Mouse (Mus musculus) limb, embryonic 11.5 days (tissue): Measurements from ENCODE around the gene Cluap1. TPM values are rescaled to one million over a fixed set of nuclear protein-coding genes. Genes with fewer than 3 reads are reported as not detected.
A peak's percentile ranks its signal among the peaks of the same experiment; 100 is the strongest.

Experiments used
- ATAC-seq: fragments of 200-750 bp; cut with Nextera tagmentation; 2 replicates; pipeline ENCODE4 v1.8.0; 2017; ENCODE audit warnings: low read depth; ENCODE audit not compliant: insufficient number of reproducible peaks, low FRiP score, low TSS enrichment
- DNase-seq: peaks from one replicate; pipeline ENCODE4 v3.0.0-alpha.2; 2015; ENCODE audit warnings: low spot score
- H3K27ac ChIP-seq: fragments of 300-500 bp; sonication (generic); replicated peaks from 2 replicates; pipeline ENCODE4 v1.5.1; 2014; ENCODE audit warnings: low read depth, mild to moderate bottlenecking, low read length
- H3K27me3 ChIP-seq: fragments of 300-500 bp; sonication (generic); 2 replicates; pipeline ENCODE4 v1.6.1; 2014; ENCODE audit warnings: mild to moderate bottlenecking, low read length, mixed read lengths; ENCODE audit not compliant: control insufficient read depth, insufficient read depth
- H3K36me3 ChIP-seq: fragments of 300-500 bp; sonication (generic); 2 replicates; pipeline ENCODE4 v1.6.1; 2014; ENCODE audit warnings: mild to moderate bottlenecking, low read length, moderate library complexity, mixed read lengths; ENCODE audit not compliant: control insufficient read depth, insufficient read depth
- H3K4me1 ChIP-seq: fragments of 300-500 bp; sonication (generic); 2 replicates; pipeline ENCODE4 v1.6.1; 2014; ENCODE audit warnings: low read length, mixed read lengths; ENCODE audit not compliant: control insufficient read depth, insufficient read depth
- H3K4me2 ChIP-seq: fragments of 300-500 bp; sonication (generic); 2 replicates; pipeline ENCODE4 v1.6.1; 2014; ENCODE audit warnings: low read depth, mild to moderate bottlenecking, moderate library complexity; ENCODE audit not compliant: severe bottlenecking
- H3K4me3 ChIP-seq: fragments of 300-500 bp; sonication (generic); 2 replicates; pipeline ENCODE4 v1.5.1; 2014; ENCODE audit warnings: low read depth, low read length
- H3K9ac ChIP-seq: fragments of 300-500 bp; sonication (generic); 2 replicates; pipeline ENCODE4 v1.6.1; 2014; ENCODE audit warnings: mild to moderate bottlenecking, low read length
- H3K9me3 ChIP-seq: fragments of 300-500 bp; sonication (generic); 2 replicates; pipeline ENCODE4 v1.6.1; 2016; ENCODE audit warnings: low read length; ENCODE audit not compliant: control insufficient read depth
- WGBS: fragments of 180-500 bp; shearing (Covaris S2); extraction: QIAGEN DNeasy Blood & Tissue Kit; methylation state at CpG from one replicate; pipeline ENCODE4 v1.1.7; 2014; 5-methylcytosine and 5-hydroxymethylcytosine counted together
- polyA plus RNA-seq: library from polyadenylated mRNA; unstranded; fragments of >200 nt; fragmentation: Nextera tagmentation; extraction: Ambion mirVana; gene quantifications from 2 replicates; pipeline ENCODE4 v1.2.1, GENCODE M21; 2014

The Cluap1 gene
- 22.4 and 24.8 TPM in 2 replicates for polyA plus RNA-seq

GRCm38 (mm10) chr16:3908537-3909111 is at the start of gene Cluap1, which contains the start of gene 1700037C18Rik:
Gene Cluap1, plus strand, starts transcription at chr16:3908801.
Gene 1700037C18Rik, minus strand, starts transcription at chr16:3908689.
- peak within 1 kb of the TSS; percentile 62 for H3K4me3 ChIP-seq
- ATAC-seq: peak; percentile 96
- no peaks in the 10 kb centered on the region for H3K9me3 ChIP-seq
- H3K36me3 ChIP-seq: peaks cover 6% of the 10 kb centered on the region; the same call in 1 of the 2 replicates
- peak; percentile 93 for DNase-seq
- no peak within 1 kb of the TSS for H3K27ac ChIP-seq
- H3K4me1 ChIP-seq: 0 out of 2 replicates have a peak, but pooled peaks cover 2% of the 10 kb centered on the region
- no peaks in the 10 kb centered on the region for H3K27me3 ChIP-seq
- WGBS: under 1% methylated on average over 33 of the region's 33 CpGs
- H3K9ac ChIP-seq: peak within 1 kb of the TSS; percentile 72
- H3K4me2 ChIP-seq: peak within 1 kb of the TSS; percentile 77

- Histone ChIP-seq H3K4me2 (no peak overlapping the region), H3K9ac (no peak overlapping the region), H3K4me3 (no peak overlapping the region), H3K27ac (no peak overlapping the region), H3K9me3 (no peaks in the 10 kb centered on the region), H3K36me3 (0 out of 2 replicates have a peak, but pooled peaks cover 4% of the 10 kb centered on the region), H3K4me1 (no peaks in the 10 kb centered on the region), H3K27me3 (no peaks in the 10 kb centered on the region)
- 94% methylated on average over 4 of the region's 4 CpGs for WGBS
- DNase-seq (no peak), ATAC-seq (no peak)
These were observed 49.3 kb upstream of the Cluap1 start for GRCm38 (mm10) chr16:3859254-3859653.

GRCm38 (mm10) chr16:3871815-3872214 is 36.8 kb upstream of the Cluap1 start:
- H3K27ac ChIP-seq: no peak overlapping the region
- H3K4me3 ChIP-seq: peak overlapping the region; percentile 30
- DNase-seq (no peak), ATAC-seq (peak; percentile 9; the same call in 1 of the 2 replicates)
- no peaks in the 10 kb centered on the region for H3K9me3 ChIP-seq
- H3K36me3 ChIP-seq: no peaks in the 10 kb centered on the region
- no peaks in the 10 kb centered on the region for H3K27me3 ChIP-seq
- peak overlapping the region; percentile 50 for H3K4me2 ChIP-seq
- WGBS: under 1% methylated on average over 16 of the region's 16 CpGs
- H3K9ac ChIP-seq: peak overlapping the region; percentile 43
- no peaks in the 10 kb centered on the region; the same call in 1 of the 2 replicates for H3K4me1 ChIP-seq

GRCm38 (mm10) chr16:3872216-3873047 is 36.2 kb upstream of the Cluap1 start, which contains the start of gene Naa60:
Gene Naa60, plus strand, starts transcription at chr16:3872375.
- DNase-seq: peak; percentile 96
- ATAC-seq: peak; percentile 98
- H3K27me3 ChIP-seq: no peaks in the 10 kb centered on the region
- peak within 1 kb of the TSS; percentile 30 for H3K4me3 ChIP-seq
- H3K4me1 ChIP-seq: no peaks in the 10 kb centered on the region; the same call in 1 of the 2 replicates
- H3K4me2 ChIP-seq: peak within 1 kb of the TSS; percentile 50
- H3K9ac ChIP-seq: peak within 1 kb of the TSS; percentile 68
- no peaks in the 10 kb centered on the region for H3K36me3 ChIP-seq
- no peaks in the 10 kb centered on the region for H3K9me3 ChIP-seq
- 0 out of 2 replicates have a peak within 1 kb of the TSS, but pooled peaks have one; percentile 25 for H3K27ac ChIP-seq
- WGBS: 7% methylated on average over 47 of the region's 47 CpGs

DNA sequence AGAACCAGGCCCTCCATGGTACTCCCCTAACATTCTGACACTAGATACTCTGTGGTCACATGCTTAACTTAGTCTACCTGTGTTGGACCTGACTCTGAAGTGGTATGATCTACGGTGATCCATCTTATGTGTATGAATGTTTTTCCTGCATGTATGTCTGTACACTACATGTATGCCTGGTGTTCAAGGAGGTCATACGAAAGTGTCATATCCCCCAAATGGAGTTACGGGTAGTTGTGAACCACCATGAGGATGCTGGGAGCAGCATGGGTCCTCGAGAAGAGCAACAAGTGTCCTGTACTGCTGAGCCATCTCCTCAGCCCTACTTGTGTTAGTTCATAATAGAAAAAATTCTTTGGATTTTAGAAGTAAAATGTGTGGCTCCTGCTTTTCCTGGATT is 32.3 kb upstream of the Cluap1 start:
- Histone ChIP-seq H3K27me3 (no peaks in the 10 kb centered on the region), H3K4me2 (no peak overlapping the region), H3K27ac (no peak overlapping the region), H3K9me3 (no peaks in the 10 kb centered on the region), H3K4me3 (no peak overlapping the region), H3K9ac (no peak overlapping the region), H3K4me1 (no peaks in the 10 kb centered on the region; the same call in 1 of the 2 replicates), H3K36me3 (no peaks in the 10 kb centered on the region)
- DNase-seq (no peak), ATAC-seq (no peak)
- 90% methylated on average over 4 of the region's 4 CpGs for WGBS

GRCm38 (mm10) chr16:3884201-3885064 is 24.2 kb upstream of the Cluap1 start, which contains the start of the genes Zfp597 and Gm20695:
Gene Zfp597, minus strand, starts transcription at chr16:3884561.
Gene Gm20695, plus strand, starts transcription at chr16:3884648.
- ATAC-seq (peak; percentile 97), DNase-seq (peak; percentile 94)
- peak within 1 kb of the TSS; percentile 82 for H3K9ac ChIP-seq
- H3K4me2 ChIP-seq: peak within 1 kb of the TSS; percentile 71
- H3K9me3 ChIP-seq: no peaks in the 10 kb centered on the region
- no peaks in the 10 kb centered on the region for H3K36me3 ChIP-seq
- WGBS: under 1% methylated on average over 80 of the region's 88 CpGs
- peak within 1 kb of the TSS; percentile 84 for H3K4me3 ChIP-seq
- peak within 1 kb of the TSS; percentile 64 for H3K27ac ChIP-seq
- peaks cover 5% of the 10 kb centered on the region; the same call in 1 of the 2 replicates for H3K4me1 ChIP-seq
- H3K27me3 ChIP-seq: no peaks in the 10 kb centered on the region

DNA sequence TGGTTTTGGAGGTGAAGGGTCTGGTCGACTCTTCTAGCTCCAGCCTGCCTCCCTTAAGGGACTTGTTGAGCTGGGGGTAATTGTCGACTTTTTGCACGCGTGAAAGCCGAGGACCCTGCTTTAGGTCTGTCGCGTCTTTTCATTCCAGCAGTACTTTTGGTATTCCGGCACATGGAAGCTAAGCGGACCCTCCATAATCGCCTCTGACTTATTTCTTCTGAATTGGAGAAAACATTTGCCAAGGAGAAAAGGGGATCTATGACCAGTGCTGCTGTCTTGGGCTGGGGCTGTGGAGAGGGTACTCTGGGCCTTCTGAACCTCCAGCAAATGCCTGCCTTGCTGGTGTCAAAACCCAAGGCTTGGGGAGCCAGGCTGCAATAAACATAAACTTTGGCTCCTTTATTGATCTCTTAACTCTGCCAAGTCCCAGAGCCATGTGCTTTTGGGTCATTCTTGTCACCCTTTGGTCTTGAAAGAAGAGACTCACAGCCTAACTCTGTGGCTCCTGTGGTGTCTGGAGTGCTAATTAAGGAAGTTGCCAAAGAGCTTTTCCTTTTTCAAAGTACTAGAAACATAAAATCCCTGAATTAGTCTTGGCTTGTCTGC is 23.4 kb upstream of the Cluap1 start:
- H3K9ac ChIP-seq: peak overlapping the region; percentile 82
- no peaks in the 10 kb centered on the region for H3K36me3 ChIP-seq
- H3K27me3 ChIP-seq: no peaks in the 10 kb centered on the region
- H3K4me2 ChIP-seq: peak overlapping the region; percentile 71
- peak overlapping the region; percentile 52; the same call in 1 of the 2 replicates for H3K27ac ChIP-seq
- H3K4me3 ChIP-seq: peak overlapping the region; percentile 84
- no peaks in the 10 kb centered on the region for H3K9me3 ChIP-seq
- H3K4me1 ChIP-seq: peaks cover 5% of the 10 kb centered on the region; the same call in 1 of the 2 replicates
- WGBS: 3% methylated on average over 10 of the region's 10 CpGs
- ATAC-seq (peak; percentile 10; the same call in 1 of the 2 replicates), DNase-seq (no peak)
